Mouse (Mus musculus) layer of hippocampus, adult 9-10 months (tissue): Measurements from ENCODE around the gene Tmprss7.

ENCODE experiments used
- DNase-seq: peaks from one replicate; pipeline ENCODE4 v3.0.0; 2022; ENCODE audit warnings: low spot score

Gene Tmprss7

DNA sequence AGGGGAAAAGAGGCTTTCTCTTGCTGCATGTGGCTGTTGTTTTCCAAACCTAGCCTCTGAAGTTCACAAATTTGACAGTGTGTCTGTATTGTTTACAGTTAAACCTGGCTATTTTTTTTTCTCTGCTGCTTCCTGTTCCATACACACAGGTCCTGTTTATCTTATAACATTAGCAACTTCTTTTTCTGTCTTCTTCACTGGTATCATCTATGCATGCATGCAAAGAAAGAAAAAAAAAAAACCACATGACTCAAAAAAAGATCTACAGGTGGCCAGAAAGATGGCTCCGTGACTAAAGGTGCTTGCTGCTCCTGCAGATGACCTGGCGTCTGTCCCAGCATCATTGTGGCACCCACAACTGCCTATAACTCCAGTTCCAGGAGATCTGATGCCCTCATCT, 68.1 kb downstream of the Tmprss7 start:
- no peak for DNase-seq

DNA sequence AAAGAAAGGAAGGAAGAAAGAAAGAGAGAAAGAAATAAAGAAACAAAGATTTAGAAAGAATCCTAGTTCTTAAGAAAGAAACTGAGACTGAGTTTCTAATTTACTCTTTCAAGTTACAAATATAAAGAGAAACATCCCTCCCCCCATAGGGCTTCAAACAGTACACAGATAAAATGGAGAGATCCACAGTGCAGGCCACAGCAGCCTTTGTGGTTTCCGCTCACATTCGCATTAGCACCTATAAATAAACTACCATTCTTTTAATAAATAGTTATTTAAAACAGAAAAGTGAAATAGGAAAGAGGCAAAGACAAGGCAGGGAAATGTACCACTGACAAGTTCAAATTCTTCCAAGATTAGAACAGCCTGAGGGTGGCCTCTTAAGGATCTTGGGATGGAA, 68.7 kb downstream of the Tmprss7 start:
- no peak for DNase-seq

DNA sequence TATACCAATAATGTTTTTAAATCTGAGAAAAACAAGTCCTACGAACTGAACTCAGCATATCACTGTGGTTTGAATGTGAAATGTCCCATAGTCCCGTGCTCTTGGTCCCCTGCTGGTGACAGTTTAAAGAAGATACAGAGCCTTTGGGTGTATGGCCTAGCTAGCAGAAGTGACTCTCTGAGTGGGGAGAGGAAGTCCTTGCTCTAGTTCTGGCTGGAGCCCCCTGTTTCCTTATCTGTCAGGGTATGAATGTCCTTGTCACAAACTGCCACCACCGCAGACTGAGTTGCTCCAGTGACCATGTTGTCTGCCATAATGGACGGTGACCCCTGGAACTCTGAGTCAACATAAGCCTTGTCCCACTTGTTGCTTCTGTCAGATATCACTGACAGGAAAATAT, 70.2 kb downstream of the Tmprss7 start:
- DNase-seq: no peak

DNA sequence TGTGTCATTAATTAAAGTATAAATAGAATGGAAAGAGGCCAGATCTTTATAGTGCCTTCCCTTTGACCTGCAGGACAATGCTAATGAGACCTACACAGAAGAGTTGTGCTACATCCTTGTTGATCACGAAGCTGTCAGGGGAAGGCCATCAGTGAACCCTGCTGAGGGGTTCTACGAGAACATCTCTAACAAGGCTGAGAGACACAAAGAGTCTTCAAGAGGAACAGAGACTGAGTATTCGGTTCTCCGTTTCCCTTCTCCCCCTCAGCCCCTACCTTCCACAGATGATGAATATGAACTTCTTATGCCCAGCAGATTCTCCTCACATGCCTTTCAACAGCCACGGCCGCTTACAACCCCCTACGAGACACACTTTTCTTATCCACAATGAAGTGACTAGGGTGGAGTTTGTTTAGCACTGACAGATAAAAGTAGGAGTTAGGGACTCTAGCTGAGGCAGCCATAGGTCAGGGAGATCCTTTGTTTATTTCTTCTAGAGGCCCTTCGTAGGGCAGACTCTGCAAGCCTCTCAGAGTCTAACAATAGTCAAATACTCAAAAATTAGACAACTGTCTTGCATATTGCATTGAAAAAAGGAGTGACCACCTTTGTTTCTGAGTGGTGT, 73.6 kb downstream of the Tmprss7 start:
- no peak for DNase-seq

DNA sequence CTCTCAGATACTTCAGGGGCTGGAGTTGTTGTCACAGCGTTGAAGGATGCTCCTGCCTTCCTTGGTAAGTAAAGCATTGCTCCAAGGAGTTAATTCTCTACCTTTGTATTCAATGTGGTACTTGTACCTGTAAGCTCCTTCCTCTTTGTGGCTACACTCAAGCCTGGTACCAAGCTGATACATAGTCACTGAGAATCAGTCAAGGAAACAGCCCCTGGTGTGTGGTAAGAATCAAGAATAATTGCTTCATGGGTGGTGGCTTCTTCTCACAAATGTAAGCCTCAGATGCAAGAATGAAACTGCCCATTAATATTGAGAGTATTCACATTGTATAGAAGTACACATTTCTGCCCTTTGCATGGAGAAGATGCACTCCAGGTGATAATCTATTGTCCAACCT, 77.5 kb downstream of the Tmprss7 start:
- DNase-seq: no peak

DNA sequence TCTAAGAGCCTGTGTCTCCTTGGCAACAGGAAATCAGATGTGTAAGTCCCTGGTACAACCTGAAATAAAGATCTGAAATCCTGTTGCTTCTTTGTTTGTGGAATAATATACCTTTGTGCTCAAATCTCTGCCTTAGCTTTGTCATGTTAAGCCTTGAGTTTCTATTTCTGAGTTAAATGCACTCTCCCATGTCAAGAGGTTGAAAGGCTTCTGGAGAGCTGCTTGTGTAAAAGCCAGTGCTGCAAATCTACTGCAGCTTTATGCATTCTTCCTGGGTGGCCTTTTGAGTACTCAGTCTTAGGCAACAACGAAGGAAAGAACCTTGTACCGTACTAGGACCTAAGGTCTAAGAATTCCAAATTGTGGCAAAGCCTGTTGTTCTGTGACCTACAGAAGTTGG, 80.2 kb downstream of the Tmprss7 start:
- no peak for DNase-seq

DNA sequence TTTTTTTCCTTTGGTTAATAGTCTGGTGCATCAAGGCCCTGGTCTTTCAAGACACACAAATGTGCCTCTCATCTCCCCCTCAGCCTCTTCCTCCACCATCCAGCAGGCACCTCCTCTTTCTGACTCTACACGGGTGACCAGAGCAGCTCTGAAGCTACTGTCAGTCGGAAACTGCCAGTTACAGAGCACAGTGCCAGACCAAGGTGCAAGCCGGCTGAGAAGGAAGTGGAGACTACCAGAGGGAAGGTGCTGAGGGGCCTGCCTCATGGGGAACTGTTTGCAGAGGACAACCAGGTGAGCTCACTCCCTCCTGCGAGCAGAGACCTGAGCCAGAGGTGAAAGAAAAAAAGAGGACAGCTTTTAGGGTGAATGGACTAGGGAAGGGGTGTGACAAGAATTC, 83.2 kb downstream of the Tmprss7 start, which contains the start of gene Gcsam:
Gcsam (plus strand) TSS at position 114 of the 400 bp plus-strand sequence.
- DNase-seq: no peak

DNA sequence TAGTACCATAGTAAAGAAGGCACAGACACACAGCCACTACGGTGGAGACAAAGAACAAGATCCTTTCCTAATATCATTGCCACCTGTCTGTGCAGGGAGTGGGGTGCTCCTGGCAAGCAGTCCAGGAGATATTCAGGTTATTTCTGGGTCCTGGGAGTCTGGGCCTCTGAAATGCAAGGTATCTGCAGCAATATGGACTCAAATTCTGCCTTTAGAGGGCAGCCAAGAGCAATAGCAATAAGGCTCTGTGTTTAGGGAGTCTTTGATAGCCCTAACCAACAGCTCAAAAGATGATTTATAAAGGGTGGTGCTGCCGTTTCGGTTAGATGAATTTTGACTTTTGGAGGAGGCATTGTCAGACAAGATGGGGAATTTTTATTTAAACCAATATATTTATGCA, 84.2 kb downstream of the Tmprss7 start:
- DNase-seq: no peak

DNA sequence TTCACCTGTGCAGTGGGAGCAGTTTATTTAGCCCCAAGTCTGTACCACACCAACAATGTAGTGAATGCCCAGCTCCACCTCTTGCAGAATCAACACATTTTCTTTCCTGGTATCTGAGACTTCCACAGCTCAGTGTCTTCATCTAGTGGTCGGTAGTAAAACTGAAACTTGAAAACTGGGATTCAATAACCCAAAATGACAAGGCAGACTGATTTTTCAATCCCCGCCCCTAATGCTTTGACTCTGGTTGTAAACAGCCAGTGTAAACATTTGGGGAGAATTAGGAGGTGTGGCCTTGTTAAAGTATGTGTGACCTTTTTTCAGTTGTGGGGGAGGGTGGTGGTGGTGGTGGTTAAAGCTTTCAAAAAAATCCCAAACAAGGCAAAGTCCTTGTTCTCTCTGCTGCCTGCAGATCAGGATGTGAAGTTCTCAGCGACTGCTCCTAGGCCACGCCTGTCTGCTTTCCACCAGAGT, 84.9 kb downstream of the Tmprss7 start:
- DNase-seq: peak; percentile 21
